Mouse (Mus musculus): Measurements from ENCODE around the gene Tbc1d22a.
"Not testable (repeated sequence)": the region's sequence is repeated elsewhere in the genome, so short reads cannot be mapped to it uniquely, and the experiment has no call there.

The Tbc1d22a gene

DNA sequence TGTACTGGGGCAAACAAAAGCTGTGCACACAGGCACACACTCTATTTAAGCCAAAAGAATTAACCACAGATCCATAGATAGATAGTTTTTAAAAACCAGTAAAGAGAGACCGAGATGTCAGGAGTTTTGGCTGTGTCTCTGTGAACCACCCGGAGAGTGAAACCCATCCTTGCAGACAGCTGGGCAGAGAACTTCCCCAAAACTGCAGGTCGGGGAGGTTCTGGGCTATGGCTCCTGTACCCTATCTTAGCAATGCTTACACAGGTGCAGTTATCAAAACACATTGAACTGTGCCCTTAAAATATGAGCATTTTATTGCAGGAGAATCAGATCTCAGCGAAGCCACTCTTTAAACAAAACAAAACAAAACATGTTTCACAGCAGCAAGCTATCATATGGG is 33.8 kb upstream of the Tbc1d22a start:
- DNase-seq (ENCODE audit: low read depth in 1 of 2, low spot score in 2 of 2): no peak

DNA sequence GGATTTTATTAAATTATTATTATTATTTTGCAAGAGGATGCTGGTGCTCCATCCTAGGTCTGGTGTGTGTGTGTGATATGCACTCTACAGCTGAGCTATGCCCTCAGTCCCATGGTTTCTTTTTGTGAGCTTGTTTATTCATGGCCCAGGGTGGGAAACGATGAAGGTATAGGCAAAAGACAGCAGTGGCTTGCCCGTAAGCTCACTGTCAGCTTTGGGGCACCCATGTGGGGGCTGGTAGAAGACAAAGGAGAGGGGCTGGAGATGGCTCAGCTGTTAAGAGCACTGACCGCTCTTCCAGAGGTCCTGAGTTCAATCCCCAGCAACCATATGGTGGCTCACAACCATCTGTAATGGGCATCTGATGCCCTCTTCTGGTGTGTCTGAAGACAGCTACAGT is 32.9 kb upstream of the Tbc1d22a start:
- not testable (repeated sequence) for DNase-seq (ENCODE audit: low read depth in 1 of 2, low spot score in 2 of 2)

DNA sequence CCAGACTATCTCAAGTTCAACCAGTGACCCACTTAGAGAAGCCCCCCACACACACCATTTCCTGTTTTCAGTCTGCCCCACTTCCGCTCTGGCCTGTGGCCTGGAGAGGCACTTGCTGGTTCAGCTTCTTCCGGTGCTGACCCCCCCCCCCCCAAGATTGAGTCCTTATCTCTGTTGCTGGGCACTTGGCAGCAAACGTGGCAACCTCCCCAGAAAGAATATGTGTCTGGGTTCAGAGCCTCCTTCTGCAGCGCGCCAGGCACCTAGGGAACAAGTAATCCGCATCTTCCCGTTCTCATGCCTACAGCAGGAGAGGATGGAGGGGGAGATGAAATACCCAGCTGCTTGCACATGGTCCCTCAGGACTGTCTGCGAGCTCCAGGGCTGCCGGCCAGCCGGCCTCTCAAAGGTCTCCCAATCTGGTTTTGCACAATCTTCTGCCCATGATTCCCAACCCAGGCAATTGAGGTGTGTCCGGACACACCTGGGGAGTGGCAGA is 32.3 kb upstream of the Tbc1d22a start:
- DNase-seq (ENCODE audit: low read depth in 1 of 2, low spot score in 2 of 2): no peak

DNA sequence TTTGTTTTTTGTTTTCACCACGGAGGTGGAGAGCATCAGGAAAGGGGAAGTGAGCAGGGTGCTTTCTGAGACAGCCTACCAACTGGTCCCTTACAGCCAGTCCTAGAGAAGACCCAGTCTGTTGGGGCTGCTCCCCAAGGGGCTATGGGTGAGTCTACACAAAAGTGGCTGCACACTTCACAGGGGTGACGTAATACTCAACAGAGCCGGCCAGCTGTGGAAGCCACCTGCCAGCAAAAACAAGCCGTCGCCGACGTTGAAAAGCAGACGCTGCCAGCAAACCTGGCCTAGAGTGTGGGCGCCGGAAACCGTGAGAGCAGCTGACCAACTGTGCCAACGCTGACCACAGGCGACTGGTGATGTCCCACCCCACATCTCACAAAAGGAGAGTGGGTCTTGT is 31.6 kb upstream of the Tbc1d22a start:
- DNase-seq (ENCODE audit: low read depth in 1 of 2, low spot score in 2 of 2): peak in 1 of 2 experiments; percentile 69

DNA sequence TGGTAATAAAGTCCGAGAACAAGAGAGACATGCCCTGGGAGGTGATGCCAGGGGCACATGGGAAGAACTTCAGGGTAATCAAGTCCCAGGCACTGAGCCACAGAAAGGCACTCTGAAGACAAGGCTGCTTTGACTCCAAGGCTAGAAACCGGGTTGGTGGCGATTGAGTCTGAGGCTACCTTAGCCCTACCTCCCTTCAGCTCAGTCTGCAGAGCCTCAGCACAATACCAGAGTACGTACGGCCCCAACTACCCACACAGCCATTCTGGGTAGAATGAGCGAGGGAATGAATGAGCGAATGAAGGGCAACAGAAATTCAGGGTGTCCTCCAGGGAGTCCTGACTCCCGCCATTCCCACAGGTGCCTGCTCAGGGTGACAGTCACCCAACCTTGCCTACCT is 30.8 kb upstream of the Tbc1d22a start:
- DNase-seq (ENCODE audit: low read depth in 1 of 2, low spot score in 2 of 2): no peak

- DNase-seq (ENCODE audit: low read depth in 1 of 2, low spot score in 2 of 2): no peak
Observed at GRCm38 (mm10) chr15:86184071-86184470, 30.2 kb upstream of the Tbc1d22a start.

DNA sequence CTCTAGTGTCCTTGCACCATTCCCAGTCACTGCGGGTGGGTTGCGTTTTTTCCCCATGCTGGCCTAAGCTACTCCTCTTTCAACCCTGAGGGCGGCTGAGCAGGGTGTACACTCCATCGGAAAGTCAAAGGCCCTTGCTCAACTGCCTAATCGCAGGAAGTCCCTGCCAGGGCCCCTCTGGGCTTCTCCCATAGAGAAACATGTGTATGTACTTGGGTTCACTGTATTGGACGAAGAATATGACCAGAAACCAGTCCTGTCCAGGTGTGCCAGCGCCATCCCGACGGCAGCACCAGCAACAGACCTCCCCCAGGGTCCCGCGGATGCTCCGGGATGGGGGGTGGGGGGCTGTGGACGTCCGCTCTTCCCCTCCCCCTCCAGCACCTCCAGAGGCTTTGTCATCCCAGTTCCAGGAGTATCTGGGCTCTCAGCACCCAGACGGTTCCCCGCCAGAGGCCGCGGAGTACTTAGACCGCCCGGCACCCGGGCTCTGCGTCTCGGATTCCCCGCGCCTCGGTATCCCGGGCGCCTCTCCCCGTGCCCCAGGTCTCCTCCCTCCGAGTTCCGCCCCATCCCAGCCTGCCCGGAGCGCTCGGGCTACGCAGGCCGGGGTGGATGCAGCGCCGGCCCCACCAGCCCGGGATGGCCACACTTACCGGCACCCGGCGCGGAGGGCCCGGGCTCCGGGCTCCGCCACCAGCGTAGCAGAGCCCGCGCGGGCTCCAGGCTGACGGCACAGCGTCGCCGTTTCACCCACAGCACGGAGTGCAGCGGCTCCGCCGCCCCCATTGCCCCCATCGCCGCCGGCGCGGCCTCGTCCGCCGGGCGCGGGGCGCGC is 29.2 kb upstream of the Tbc1d22a start:
- no peak for DNase-seq (ENCODE audit: low read depth in 1 of 2, low spot score in 2 of 2)

DNA sequence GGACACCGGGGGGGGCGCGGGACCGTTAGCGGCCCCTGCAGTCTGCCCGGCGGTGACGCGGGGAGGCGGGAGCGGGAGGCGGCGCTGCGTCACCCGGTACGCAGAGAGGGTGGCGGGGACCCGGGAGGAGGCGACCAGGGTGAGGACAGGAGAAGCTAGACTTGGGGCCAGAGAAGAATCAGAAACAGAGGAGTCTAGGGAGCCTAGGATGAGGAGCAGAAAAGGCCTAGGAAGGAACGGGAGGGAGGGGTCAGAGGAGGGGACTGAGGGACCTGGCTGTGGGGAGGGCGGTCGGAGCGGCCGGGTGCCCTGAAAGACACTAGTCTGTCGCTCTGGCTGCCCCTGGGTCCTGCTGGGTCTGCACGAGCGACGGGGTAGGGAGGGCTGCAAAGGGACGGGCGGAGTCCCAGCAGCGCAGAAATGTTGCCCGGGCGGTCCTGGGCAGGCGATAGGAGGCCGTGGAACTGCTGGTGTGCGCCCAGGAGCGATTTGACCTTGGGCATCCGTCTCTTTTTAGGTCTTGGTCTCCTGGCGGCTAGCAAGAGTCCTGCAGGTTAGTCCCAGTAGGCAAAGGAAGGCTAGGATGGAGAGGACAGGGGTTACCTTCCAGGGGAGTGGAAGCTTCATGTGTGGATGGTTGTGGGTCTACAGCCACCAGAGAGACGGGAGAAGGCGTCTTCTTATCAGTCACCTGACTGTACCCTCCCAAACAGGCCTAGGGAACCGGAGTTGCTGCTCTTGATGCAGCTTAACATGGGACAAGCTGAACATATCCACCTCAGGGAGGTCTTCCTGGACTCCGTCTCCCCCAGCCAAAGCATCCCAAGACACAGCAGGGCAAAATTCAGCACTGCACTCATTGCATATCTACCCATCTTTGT is 28.3 kb upstream of the Tbc1d22a start, which contains the start of gene Cerk:
TSS of gene Cerk (minus strand) at position 453 of the 881 bp plus-strand sequence.
- no peak for DNase-seq (ENCODE audit: low read depth in 1 of 2, low spot score in 2 of 2)

DNA sequence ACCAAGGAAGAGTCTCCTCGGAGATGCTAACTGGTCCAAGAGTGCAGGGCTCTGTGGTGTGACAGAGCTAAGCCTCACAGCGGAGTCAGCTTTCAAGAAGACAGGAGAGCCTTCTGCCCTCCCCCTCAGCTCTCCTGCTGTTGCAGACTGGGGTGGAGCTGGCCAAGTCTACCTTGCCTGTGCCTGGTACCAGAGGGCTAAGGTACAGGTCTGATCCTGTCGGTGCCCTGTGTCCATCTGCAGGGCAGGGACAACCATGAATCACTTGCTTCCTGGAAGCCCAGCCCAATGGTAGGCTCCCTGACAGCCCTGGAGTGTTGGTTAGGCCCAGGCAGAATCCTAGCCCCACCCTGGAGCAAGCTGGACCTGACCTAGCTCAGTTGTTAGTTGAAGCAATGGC is 27.6 kb upstream of the Tbc1d22a start:
- DNase-seq (ENCODE audit: low read depth in 1 of 2, low spot score in 2 of 2): no peak

- DNase-seq (ENCODE audit: low read depth in 1 of 2, low spot score in 2 of 2): no peak
Observed at GRCm38 (mm10) chr15:86188186-86188585, 26.1 kb upstream of the Tbc1d22a start.

DNA sequence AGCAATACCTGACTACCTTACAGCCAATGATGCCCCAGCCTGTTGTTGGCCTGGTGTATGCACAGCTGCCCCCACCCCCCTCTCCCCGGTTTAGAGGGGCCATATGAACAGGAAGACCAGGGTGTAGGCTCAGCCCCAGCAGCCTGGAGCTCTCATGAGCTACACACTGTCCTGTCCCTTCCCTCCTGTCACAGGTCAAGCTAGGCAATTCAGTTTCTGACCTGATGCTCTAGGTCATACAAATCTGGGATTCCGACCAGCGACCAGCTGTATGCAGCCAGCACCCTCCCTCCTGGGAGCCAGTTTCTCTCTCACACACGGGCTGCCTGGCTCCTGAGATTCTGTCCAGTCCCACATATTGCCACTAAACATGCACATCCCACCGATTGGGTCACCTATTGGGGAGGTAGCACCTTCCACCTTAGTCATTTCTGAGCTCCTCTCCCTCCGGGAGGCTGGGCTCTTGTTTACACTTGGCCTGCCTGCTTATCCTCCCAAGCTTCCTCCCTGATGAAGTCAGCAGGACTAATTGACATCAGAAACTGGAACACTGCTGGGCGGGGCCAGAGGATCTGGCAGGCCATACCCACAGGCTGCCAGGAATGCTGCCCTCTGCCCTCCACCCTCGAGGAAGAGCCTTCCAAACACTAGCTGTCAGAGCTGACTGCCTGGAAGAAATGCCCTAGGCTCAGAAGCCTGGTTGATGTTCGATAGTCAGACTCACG is 25.4 kb upstream of the Tbc1d22a start:
- DNase-seq (ENCODE audit: low read depth in 1 of 2, low spot score in 2 of 2): no peak

DNA sequence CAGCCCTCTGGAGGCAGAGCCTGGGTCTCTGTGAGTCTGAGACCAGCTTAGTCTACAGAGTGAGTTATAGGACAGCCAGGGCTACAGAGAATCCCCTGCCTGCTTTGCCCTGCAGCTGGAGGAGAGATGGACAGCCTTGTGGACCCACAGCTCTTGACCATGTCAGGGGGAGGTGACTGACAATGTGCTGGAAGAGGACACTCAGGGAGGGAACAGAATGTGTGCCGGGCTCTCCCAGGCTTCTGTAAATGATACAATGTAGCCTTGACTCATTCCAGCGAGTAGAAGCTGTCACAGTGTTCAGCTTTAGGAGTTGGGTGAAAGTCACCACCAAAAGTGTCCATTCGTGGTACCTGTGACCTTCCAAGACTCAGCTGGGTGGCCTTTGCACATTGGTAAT is 23.9 kb upstream of the Tbc1d22a start:
- no peak for DNase-seq (ENCODE audit: low read depth in 1 of 2, low spot score in 2 of 2)

GRCm38 (mm10) chr15:86191505-86191904 is 22.8 kb upstream of the Tbc1d22a start:
- no peak for DNase-seq (ENCODE audit: low read depth in 1 of 2, low spot score in 2 of 2)

GRCm38 (mm10) chr15:86191933-86192332 is 22.3 kb upstream of the Tbc1d22a start:
- no peak for DNase-seq (ENCODE audit: low read depth in 1 of 2, low spot score in 2 of 2)

DNA sequence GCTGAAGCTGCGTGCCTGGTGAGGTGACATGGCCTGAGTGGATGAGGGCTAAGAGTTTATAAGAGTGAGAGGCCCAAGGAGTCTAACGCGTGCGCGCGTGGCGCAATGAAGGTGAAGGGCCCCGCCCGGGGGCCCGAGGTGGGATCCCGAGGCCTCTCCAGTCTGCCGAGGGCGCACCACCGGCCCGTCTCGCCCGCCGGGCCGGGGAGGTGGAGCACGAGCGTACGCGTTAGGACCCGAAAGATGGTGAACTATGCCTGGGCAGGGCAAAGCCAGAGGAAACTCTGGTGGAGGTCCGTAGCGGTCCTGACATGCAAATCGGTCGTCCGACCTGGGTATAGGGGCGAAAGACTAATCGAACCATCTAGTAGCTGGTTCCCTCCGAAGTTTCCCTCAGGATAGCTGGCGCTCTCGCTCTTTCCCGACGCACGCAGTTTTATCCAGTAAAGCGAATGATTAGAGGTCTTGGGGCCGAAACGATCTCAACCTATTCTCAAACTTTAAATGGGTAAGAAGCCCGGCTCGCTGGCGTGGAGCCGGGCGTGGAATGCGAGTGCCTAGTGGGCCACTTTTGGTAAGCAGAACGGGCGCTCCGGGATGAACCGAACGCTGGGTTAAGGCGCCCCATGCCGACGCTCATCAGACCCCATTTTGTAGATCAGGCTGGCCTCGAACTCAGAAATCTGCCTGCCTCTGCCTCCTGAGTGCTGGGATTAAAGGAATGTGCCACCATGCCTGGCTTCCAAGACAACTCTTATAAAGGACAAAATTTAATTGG is 19.4 kb upstream of the Tbc1d22a start:
- DNase-seq (ENCODE audit: low read depth in 1 of 2, low spot score in 2 of 2): not testable (repeated sequence)

DNA sequence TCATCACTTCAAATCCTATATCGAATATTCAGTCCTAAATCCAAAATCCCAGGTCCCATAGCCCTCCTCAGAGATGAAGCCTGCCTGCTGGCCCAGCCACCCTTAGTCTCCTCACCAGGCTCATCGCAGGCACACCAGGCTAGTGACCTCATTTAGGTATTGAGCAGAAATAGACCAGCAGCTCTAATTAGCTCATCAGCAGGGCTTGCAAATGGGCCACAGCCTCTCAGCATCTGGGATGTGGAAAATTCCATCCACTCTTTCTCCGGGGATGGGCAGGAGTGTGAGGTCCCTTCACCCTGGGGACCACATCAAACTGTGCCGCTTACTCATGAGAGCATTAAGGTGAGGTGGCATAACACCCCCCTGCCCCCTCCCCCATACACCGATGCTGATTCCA is 15.2 kb upstream of the Tbc1d22a start:
- DNase-seq (ENCODE audit: low read depth in 1 of 2, low spot score in 2 of 2): no peak

DNA sequence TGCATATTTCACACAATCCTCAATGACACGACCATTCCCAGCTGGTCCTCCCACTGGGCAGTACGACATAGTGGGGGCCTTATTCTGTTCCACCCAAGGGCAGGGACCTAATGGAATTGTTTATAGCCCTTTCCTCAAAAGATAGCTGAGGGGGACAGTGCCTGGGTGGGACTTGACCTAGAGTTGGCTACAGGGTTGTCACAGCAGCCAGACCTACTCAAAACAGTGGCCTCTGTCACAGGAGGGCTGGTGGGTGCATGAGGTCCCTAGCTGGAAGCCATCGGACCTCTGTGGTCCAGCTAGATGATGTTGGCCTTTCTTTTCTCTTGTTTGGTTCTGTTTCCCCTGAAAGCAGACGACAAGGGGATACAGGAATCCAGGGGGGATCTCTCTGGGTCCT is 14.8 kb upstream of the Tbc1d22a start:
- no peak for DNase-seq (ENCODE audit: low read depth in 1 of 2, low spot score in 2 of 2)

GRCm38 (mm10) chr15:86200169-86200568 is 14.1 kb upstream of the Tbc1d22a start:
- no peak for DNase-seq (ENCODE audit: low read depth in 1 of 2, low spot score in 2 of 2)

- no peak for DNase-seq (ENCODE audit: low read depth in 1 of 2, low spot score in 2 of 2)
Observed at GRCm38 (mm10) chr15:86201095-86201494, 13.2 kb upstream of the Tbc1d22a start.

DNA sequence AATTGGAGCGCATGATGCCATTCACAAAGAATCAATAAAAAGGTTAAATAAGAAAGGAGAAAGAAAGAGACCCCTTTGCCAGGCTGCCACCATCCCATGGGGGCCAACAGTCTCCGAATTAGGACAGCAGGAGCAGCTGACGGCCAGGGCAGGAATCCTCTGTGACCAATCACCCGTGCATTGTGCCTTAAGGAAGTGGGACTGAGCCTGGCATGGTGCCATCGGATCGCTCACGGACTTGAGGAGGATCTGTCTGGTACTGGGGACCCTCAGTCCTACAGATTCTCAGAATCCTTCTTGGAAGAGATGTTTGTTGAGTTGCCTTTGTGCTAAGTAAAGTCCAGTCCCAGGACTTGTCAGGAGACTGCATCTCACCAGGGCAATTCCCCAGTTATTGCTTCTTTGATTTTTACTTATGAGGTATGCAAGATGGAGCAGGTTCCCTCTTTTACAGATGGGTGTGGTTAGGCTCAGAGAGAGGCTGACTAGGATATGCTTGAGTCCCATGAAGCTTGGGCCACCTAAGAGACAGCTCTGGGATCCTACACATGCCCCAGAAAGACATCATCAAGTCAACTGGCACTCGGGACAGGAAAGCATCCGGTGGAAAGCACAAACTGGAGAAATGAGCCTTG is 12.4 kb upstream of the Tbc1d22a start:
- no peak for DNase-seq (ENCODE audit: low read depth in 1 of 2, low spot score in 2 of 2)

Data from monocyte, adult 2 months (primary cell).